8 mouse cellular contexts compared by ENCODE assay signal in the genomic region with DNA sequence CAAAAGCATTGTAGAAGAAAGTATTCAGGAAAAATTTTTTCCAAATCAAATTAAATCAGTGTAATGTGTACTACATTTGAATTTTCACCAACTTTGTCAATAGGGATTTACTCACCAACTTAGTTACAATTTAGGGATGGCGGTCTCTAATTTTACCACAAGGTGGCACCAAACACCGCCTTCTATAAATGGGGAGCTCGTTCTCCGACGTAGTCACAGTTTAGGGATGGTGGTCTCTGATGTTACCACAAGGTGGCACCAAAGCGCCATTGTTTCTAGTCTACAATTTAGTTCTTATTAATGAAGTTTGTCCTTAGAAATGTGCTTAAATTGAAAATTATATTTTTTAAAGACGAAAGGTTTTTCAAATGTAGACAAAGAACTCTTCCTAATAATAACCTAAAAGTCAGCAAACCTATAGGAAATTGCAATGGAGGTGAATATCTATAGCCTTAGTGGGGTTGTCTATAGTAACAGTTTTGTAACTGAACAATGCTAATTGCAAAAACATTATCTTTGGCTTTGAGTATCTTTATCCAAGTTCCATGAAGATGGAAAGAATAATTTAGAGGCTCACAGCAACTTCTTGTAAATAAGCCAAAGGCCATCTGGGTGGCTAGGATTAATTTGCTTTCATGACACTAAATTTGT. TPM values are rescaled to one million over a fixed set of nuclear protein-coding genes. Genes with fewer than 3 reads are reported as not detected.
A peak's percentile ranks its signal among the peaks of the same experiment; 100 is the strongest.
DNase-seq lines count a peak whose midpoint lies in the region; ATAC-seq lines count a peak whose summit lies in the region.

No protein-coding gene starts in this region.

- no peaks in the 10 kb centered on the region for H3K4me1 ChIP-seq in embryonic facial prominence, embryonic 10.5 days
- H3K4me1 ChIP-seq in kidney, embryonic 15.5 days: 0 out of 2 replicates have a peak, but pooled peaks cover 2% of the 10 kb centered on the region

- DNase-seq in 3T3-L1 (ENCODE audit: low read depth, low spot score) (peak; percentile 97), liver (peak; percentile 86)
- DNase-seq in adrenal gland, postnatal 14 days: peak; percentile 91
- peak; percentile 81 for DNase-seq in embryonic facial prominence, embryonic 10.5 days (ENCODE audit: low spot score)
- peak; percentile 91 for DNase-seq in heart, adult 8-10 months (ENCODE audit: low spot score)
- peak; percentile 76 to 84 for DNase-seq in spleen, postnatal 36 days (ENCODE audit: low spot score in 2 of 2)

- no peaks in the 10 kb centered on the region for H3K9me3 ChIP-seq in embryonic facial prominence, embryonic 10.5 days
- H3K9me3 ChIP-seq in kidney, embryonic 15.5 days (replicated peaks): no peaks in the 10 kb centered on the region

- no peak overlapping the region for H3K4me3 ChIP-seq in embryonic facial prominence, embryonic 10.5 days
- H3K4me3 ChIP-seq in kidney, embryonic 15.5 days (replicated peaks): no peak overlapping the region

- H3K36me3 ChIP-seq in embryonic facial prominence, embryonic 10.5 days (replicated peaks): peaks cover 32% of the 10 kb centered on the region
- peaks cover 30% of the 10 kb centered on the region for H3K36me3 ChIP-seq in kidney, embryonic 15.5 days

- H3K27me3 ChIP-seq in embryonic facial prominence, embryonic 10.5 days (replicated peaks; ENCODE audit: low read depth, poor library complexity, severe bottlenecking): no peaks in the 10 kb centered on the region
- no peaks in the 10 kb centered on the region for H3K27me3 ChIP-seq in kidney, embryonic 15.5 days

- peak; percentile 77 for ATAC-seq in kidney, embryonic 15.5 days (replicated peaks; ENCODE audit: low FRiP score)
- peak; percentile 96 for ATAC-seq in monocyte, adult 5-6 weeks (replicated peaks; ENCODE audit: insufficient number of reproducible peaks, low FRiP score, low TSS enrichment, poor library complexity, severe bottlenecking)

- whole genome bisulfite sequencing in embryonic facial prominence, embryonic 10.5 days: under 1% methylated on average over 7 of the region's 7 CpGs
- under 1% methylated on average over 7 of the region's 7 CpGs for WGBS in kidney, embryonic 15.5 days

- H3K9ac ChIP-seq in kidney, embryonic 15.5 days: no peak overlapping the region

- no peak overlapping the region for H3K4me2 ChIP-seq in kidney, embryonic 15.5 days

- H3K27ac ChIP-seq in embryonic facial prominence, embryonic 10.5 days (replicated peaks): no peak overlapping the region
- H3K27ac ChIP-seq in kidney, embryonic 15.5 days: no peak overlapping the region

RNA-seq across cellular contexts. Expression of a gene that starts 13.2 kb away (rescaled TPM):
- total RNA-seq in adrenal gland, postnatal 14 days (2021): 109 and 125 TPM in 2 replicates
- polyA plus RNA-seq in embryonic facial prominence, embryonic 10.5 days (2016; fragmentation: Nextera tagmentation; extraction: Ambion mirVana): 14.1 and 14.6 TPM in 2 replicates
- 10 to 100 TPM; 21.8 to 23.5 (median 22.8) TPM for total RNA-seq in heart, adult 8-10 months (2022)
- polyA plus RNA-seq in kidney, embryonic 15.5 days (2015; fragmentation: Nextera tagmentation; extraction: Ambion mirVana): 27.8 and 28.0 TPM in 2 replicates
- 0.86 to 1.6 TPM (median 1.3 TPM) in 3 replicates for total RNA-seq in monocyte, adult 5-6 weeks (2017)

RNA-seq across cellular contexts. Expression of a gene that starts 13.6 kb away (rescaled TPM):
- 72.4 and 77.2 TPM in 2 replicates for total RNA-seq in adrenal gland, postnatal 14 days (2021)
- polyA plus RNA-seq in embryonic facial prominence, embryonic 10.5 days (2016; fragmentation: Nextera tagmentation; extraction: Ambion mirVana): 77.9 and 79.9 TPM in 2 replicates
- total RNA-seq in heart, adult 8-10 months (2022): 10 to 100 TPM; 41.5 to 45.6 (median 43.7) TPM
- 69.3 and 76.4 TPM in 2 replicates for polyA plus RNA-seq in kidney, embryonic 15.5 days (2015; fragmentation: Nextera tagmentation; extraction: Ambion mirVana)
- total RNA-seq in monocyte, adult 5-6 weeks (2017): 112 to 132 TPM (median 132 TPM) in 3 replicates
